Mouse (Mus musculus): Measurements from ENCODE around the gene Trpm6. TPM values are rescaled to one million over a fixed set of nuclear protein-coding genes. Genes with fewer than 3 reads are reported as not detected.
A peak's percentile ranks its signal among the peaks of the same experiment; 100 is the strongest.

Gene Trpm6
- polyA plus RNA-seq, 1 experiment from 2014 or later, result 0.43 TPM

- WGBS, result 34% methylated on average over 13 of the region's 13 CpGs
- no peak overlapping the region for H3K27ac ChIP-seq (replicated peaks; ENCODE audit: low read depth, low read length)
- no peaks in the 10 kb centered on the region for H3K27me3 ChIP-seq (ENCODE audit: control insufficient read depth, insufficient read depth, low read length)
- peak; percentile 27 for DNase-seq (ENCODE audit: low spot score)
- no peaks in the 10 kb centered on the region for H3K9me3 ChIP-seq (ENCODE audit: control insufficient read depth, low read length)
- peaks cover 7% of the 10 kb centered on the region for H3K4me1 ChIP-seq (ENCODE audit: control insufficient read depth, insufficient read depth, low read length)
- H3K36me3 ChIP-seq (ENCODE audit: control insufficient read depth, insufficient read depth, low read length), result no peaks in the 10 kb centered on the region
- no peak for ATAC-seq (ENCODE audit: insufficient number of reproducible peaks, low FRiP score, low TSS enrichment, low read depth)
- H3K9ac ChIP-seq (ENCODE audit: low read length), result no peak overlapping the region
- H3K4me2 ChIP-seq (ENCODE audit: low read depth, severe bottlenecking), result peak overlapping the region; percentile 33
- H3K4me3 ChIP-seq (ENCODE audit: low read depth, low read length), result no peak overlapping the region
Observed at GRCm38 (mm10) chr19:18888491-18889116, 138.8 kb downstream of the Trpm6 start.

- DNase-seq (ENCODE audit: low spot score), result peak; percentile 62
- Histone ChIP-seq H3K4me3 (ENCODE audit: low read depth, low read length) (no peak overlapping the region), H3K9ac (ENCODE audit: low read length) (0 out of 2 replicates have a peak overlapping the region, but pooled peaks have one; percentile 7), H3K36me3 (ENCODE audit: control insufficient read depth, insufficient read depth, low read length) (no peaks in the 10 kb centered on the region), H3K4me1 (ENCODE audit: control insufficient read depth, insufficient read depth, low read length) (peaks cover 7% of the 10 kb centered on the region), H3K27me3 (ENCODE audit: control insufficient read depth, insufficient read depth, low read length) (no peaks in the 10 kb centered on the region), H3K27ac (replicated peaks; ENCODE audit: low read depth, low read length) (no peak overlapping the region), H3K9me3 (ENCODE audit: control insufficient read depth, low read length) (no peaks in the 10 kb centered on the region), H3K4me2 (ENCODE audit: low read depth, severe bottlenecking) (peak overlapping the region; percentile 33)
- WGBS, result 14% methylated on average over 11 of the region's 11 CpGs
- ATAC-seq (ENCODE audit: insufficient number of reproducible peaks, low FRiP score, low TSS enrichment, low read depth), result no peak
Observed at GRCm38 (mm10) chr19:18889117-18889627, 139.4 kb downstream of the Trpm6 start.

GRCm38 (mm10) chr19:18889632-18890031, 139.8 kb downstream of the Trpm6 start:
- Histone ChIP-seq H3K9me3 (ENCODE audit: control insufficient read depth, low read length) (no peaks in the 10 kb centered on the region), H3K4me2 (ENCODE audit: low read depth, severe bottlenecking) (no peak overlapping the region), H3K36me3 (ENCODE audit: control insufficient read depth, insufficient read depth, low read length) (no peaks in the 10 kb centered on the region), H3K27me3 (ENCODE audit: control insufficient read depth, insufficient read depth, low read length) (no peaks in the 10 kb centered on the region), H3K27ac (replicated peaks; ENCODE audit: low read depth, low read length) (no peak overlapping the region), H3K9ac (ENCODE audit: low read length) (no peak overlapping the region), H3K4me1 (ENCODE audit: control insufficient read depth, insufficient read depth, low read length) (peaks cover 7% of the 10 kb centered on the region), H3K4me3 (ENCODE audit: low read depth, low read length) (no peak overlapping the region)
- ATAC-seq (ENCODE audit: insufficient number of reproducible peaks, low FRiP score, low TSS enrichment, low read depth), result no peak
- no peak for DNase-seq (ENCODE audit: low spot score)
- 92% methylated on average over 1 of the region's 1 CpGs for WGBS

GRCm38 (mm10) chr19:18890216-18890615, 140.4 kb downstream of the Trpm6 start:
- H3K4me2 ChIP-seq (ENCODE audit: low read depth, severe bottlenecking), result no peak overlapping the region
- no peaks in the 10 kb centered on the region for H3K9me3 ChIP-seq (ENCODE audit: control insufficient read depth, low read length)
- peaks cover 7% of the 10 kb centered on the region for H3K4me1 ChIP-seq (ENCODE audit: control insufficient read depth, insufficient read depth, low read length)
- no peaks in the 10 kb centered on the region for H3K27me3 ChIP-seq (ENCODE audit: control insufficient read depth, insufficient read depth, low read length)
- H3K4me3 ChIP-seq (ENCODE audit: low read depth, low read length), result no peak overlapping the region
- WGBS, result 82% methylated on average over 4 of the region's 4 CpGs
- no peak overlapping the region for H3K9ac ChIP-seq (ENCODE audit: low read length)
- no peak overlapping the region for H3K27ac ChIP-seq (replicated peaks; ENCODE audit: low read depth, low read length)
- no peaks in the 10 kb centered on the region for H3K36me3 ChIP-seq (ENCODE audit: control insufficient read depth, insufficient read depth, low read length)
- DNase-seq (ENCODE audit: low spot score) (no peak), ATAC-seq (ENCODE audit: insufficient number of reproducible peaks, low FRiP score, low TSS enrichment, low read depth) (no peak)

GRCm38 (mm10) chr19:18898238-18898637, 148.5 kb downstream of the Trpm6 start:
- Histone ChIP-seq H3K4me2 (ENCODE audit: low read depth, severe bottlenecking) (no peak overlapping the region), H3K4me1 (ENCODE audit: control insufficient read depth, insufficient read depth, low read length) (0 out of 2 replicates have a peak, but pooled peaks cover 4% of the 10 kb centered on the region), H3K9me3 (ENCODE audit: control insufficient read depth, low read length) (no peaks in the 10 kb centered on the region), H3K36me3 (ENCODE audit: control insufficient read depth, insufficient read depth, low read length) (no peaks in the 10 kb centered on the region), H3K27me3 (ENCODE audit: control insufficient read depth, insufficient read depth, low read length) (no peaks in the 10 kb centered on the region), H3K9ac (ENCODE audit: low read length) (no peak overlapping the region), H3K4me3 (ENCODE audit: low read depth, low read length) (no peak overlapping the region), H3K27ac (replicated peaks; ENCODE audit: low read depth, low read length) (no peak overlapping the region)
- DNase-seq (ENCODE audit: low spot score), result peak; percentile 13
- no peak for ATAC-seq (ENCODE audit: insufficient number of reproducible peaks, low FRiP score, low TSS enrichment, low read depth)

- Histone ChIP-seq H3K27me3 (ENCODE audit: control insufficient read depth, insufficient read depth, low read length) (no peaks in the 10 kb centered on the region), H3K4me2 (ENCODE audit: low read depth, severe bottlenecking) (peak overlapping the region; percentile 5; the same call in 1 of the 2 replicates), H3K9me3 (ENCODE audit: control insufficient read depth, low read length) (no peaks in the 10 kb centered on the region), H3K36me3 (ENCODE audit: control insufficient read depth, insufficient read depth, low read length) (no peaks in the 10 kb centered on the region), H3K9ac (ENCODE audit: low read length) (no peak overlapping the region), H3K4me1 (ENCODE audit: control insufficient read depth, insufficient read depth, low read length) (0 out of 2 replicates have a peak, but pooled peaks cover 4% of the 10 kb centered on the region), H3K4me3 (ENCODE audit: low read depth, low read length) (no peak overlapping the region), H3K27ac (replicated peaks; ENCODE audit: low read depth, low read length) (no peak overlapping the region)
- WGBS, result 23% methylated on average over 15 of the region's 15 CpGs
- DNase-seq (ENCODE audit: low spot score), result peak; percentile 36
- no peak for ATAC-seq (ENCODE audit: insufficient number of reproducible peaks, low FRiP score, low TSS enrichment, low read depth)
Observed at GRCm38 (mm10) chr19:18902041-18902693, 152.4 kb downstream of the Trpm6 start.

GRCm38 (mm10) chr19:18902694-18903067, 152.9 kb downstream of the Trpm6 start:
- Histone ChIP-seq H3K9ac (ENCODE audit: low read length) (no peak overlapping the region), H3K36me3 (ENCODE audit: control insufficient read depth, insufficient read depth, low read length) (no peaks in the 10 kb centered on the region), H3K27me3 (ENCODE audit: control insufficient read depth, insufficient read depth, low read length) (no peaks in the 10 kb centered on the region), H3K4me3 (ENCODE audit: low read depth, low read length) (no peak overlapping the region), H3K27ac (replicated peaks; ENCODE audit: low read depth, low read length) (no peak overlapping the region), H3K9me3 (ENCODE audit: control insufficient read depth, low read length) (no peaks in the 10 kb centered on the region), H3K4me1 (ENCODE audit: control insufficient read depth, insufficient read depth, low read length) (0 out of 2 replicates have a peak, but pooled peaks cover 4% of the 10 kb centered on the region), H3K4me2 (ENCODE audit: low read depth, severe bottlenecking) (peak overlapping the region; percentile 5; the same call in 1 of the 2 replicates)
- 43% methylated on average over 6 of the region's 6 CpGs for WGBS
- ATAC-seq (ENCODE audit: insufficient number of reproducible peaks, low FRiP score, low TSS enrichment, low read depth), result no peak
- DNase-seq (ENCODE audit: low spot score), result no peak

GRCm38 (mm10) chr19:18905511-18905910, 155.7 kb downstream of the Trpm6 start:
- no peak overlapping the region for H3K9ac ChIP-seq (ENCODE audit: low read length)
- DNase-seq (ENCODE audit: low spot score), result no peak
- H3K4me1 ChIP-seq (ENCODE audit: control insufficient read depth, insufficient read depth, low read length), result 0 out of 2 replicates have a peak, but pooled peaks cover 4% of the 10 kb centered on the region
- no peak overlapping the region for H3K4me3 ChIP-seq (ENCODE audit: low read depth, low read length)
- H3K36me3 ChIP-seq (ENCODE audit: control insufficient read depth, insufficient read depth, low read length), result no peaks in the 10 kb centered on the region
- ATAC-seq (ENCODE audit: insufficient number of reproducible peaks, low FRiP score, low TSS enrichment, low read depth), result no peak
- 59% methylated on average over 3 of the region's 3 CpGs for WGBS
- H3K4me2 ChIP-seq (ENCODE audit: low read depth, severe bottlenecking), result no peak overlapping the region
- H3K27ac ChIP-seq (replicated peaks; ENCODE audit: low read depth, low read length), result no peak overlapping the region
- no peaks in the 10 kb centered on the region for H3K9me3 ChIP-seq (ENCODE audit: control insufficient read depth, low read length)
- H3K27me3 ChIP-seq (ENCODE audit: control insufficient read depth, insufficient read depth, low read length), result no peaks in the 10 kb centered on the region
